In genomic region chr3:101524444-101524843, GRCm38 (mm10) we compare ENCODE assay signal across 22 mouse cellular contexts.
DNase-seq lines count a peak whose midpoint lies in the region; ATAC-seq and TF ChIP-seq lines count a peak whose summit lies in the region.
"Had no signal": no experiment of that assay in that cellular context is flagged by ENCODE, and none has a peak within 500 bp of the region (broad histone marks: within the 10 kb centered on the region; RNA-seq: fewer than 3 reads in every experiment).

No protein-coding gene starts in this region.

- no peak overlapping the region for H3K27ac ChIP-seq in lung, embryonic 14.5 days (ENCODE audit: low read depth)
- H3K27ac ChIP-seq: forebrain, embryonic 13.5 days; hindbrain, embryonic 10.5 days; hindbrain, embryonic 15.5 days; limb, embryonic 10.5 days; limb, embryonic 15.5 days had no signal

- ATAC-seq in lung, embryonic 14.5 days (ENCODE audit: insufficient read depth) = no peak
- ATAC-seq: forebrain, embryonic 13.5 days; inflammation-experienced regulatory T-cells, adult 6 months had no signal

- no peak overlapping the region for H3K4me3 ChIP-seq in lung, embryonic 14.5 days (ENCODE audit: low read depth, low read length)
- H3K4me3 ChIP-seq in lung, adult 2 months (replicated peaks; ENCODE audit: extremely low read depth, low read depth, low read length) = no peak overlapping the region
- H3K4me3 ChIP-seq: forebrain, embryonic 13.5 days; hindbrain, embryonic 10.5 days; hindbrain, embryonic 15.5 days; limb, embryonic 10.5 days; limb, embryonic 15.5 days had no signal

- TF ChIP-seq CTCF in lung, embryonic 14.5 days (IDR thresholded peaks at IDR 0.05; ENCODE audit: low read depth) = no peak
- TF ChIP-seq CTCF in lung, adult 2 months (IDR thresholded peaks at IDR 0.05; ENCODE audit: insufficient read depth, low read length) = no peak

- peaks cover 20% of the 10 kb centered on the region for H3K4me1 ChIP-seq in lung, embryonic 14.5 days (ENCODE audit: insufficient read depth)
- peaks cover 24% of the 10 kb centered on the region for H3K4me1 ChIP-seq in lung, adult 2 months (ENCODE audit: control insufficient read depth, insufficient read depth, low read length)

- TF ChIP-seq POLR2A in lung, adult 2 months (IDR thresholded peaks at IDR 0.05; ENCODE audit: borderline replicate concordance, extremely low read depth, low read depth, low read length) = no peak

- no peaks in the 10 kb centered on the region for H3K36me3 ChIP-seq in lung, embryonic 14.5 days (ENCODE audit: insufficient read depth)
- H3K36me3 ChIP-seq: hindbrain, embryonic 10.5 days; hindbrain, embryonic 15.5 days; limb, embryonic 10.5 days; limb, embryonic 15.5 days had no signal

- WGBS in lung, embryonic 14.5 days = 53% methylated on average over 6 of the region's 6 CpGs
- WGBS in lung, adult 2 months = 42% methylated on average over 6 of the region's 6 CpGs

- no peak overlapping the region for H3K4me2 ChIP-seq in lung, embryonic 14.5 days
- H3K4me2 ChIP-seq: forebrain, embryonic 13.5 days; hindbrain, embryonic 15.5 days; limb, embryonic 15.5 days had no signal

- no peak overlapping the region for H3K9ac ChIP-seq in lung, embryonic 14.5 days
- H3K9ac ChIP-seq: forebrain, embryonic 13.5 days; hindbrain, embryonic 15.5 days; limb, embryonic 15.5 days had no signal

- peak; percentile 65 for DNase-seq in kidney, adult 9 months
- no peak for DNase-seq in kidney, adult 11 months
- peak; percentile 29 for DNase-seq in lung, embryonic 14.5 days
- no peak for DNase-seq in lung, adult 2 months
- DNase-seq in lung, postnatal 25 days (ENCODE audit: low spot score) = peak; percentile 70
- DNase-seq in layer of hippocampus, adult 9-11 months = no peak
- DNase-seq: B cell, adult 2 months; cerebellum, adult 8-10 months; gastrocnemius, postnatal 10 days; heart, postnatal 14 days; kidney, adult 8-10 months; kidney, postnatal 4 days; layer of hippocampus, postnatal 36 days; midbrain, embryonic 14.5 days; retina, postnatal 1 day; right cerebral cortex, postnatal 14 days had no signal

- H3K27me3 ChIP-seq in lung, embryonic 14.5 days (ENCODE audit: insufficient read depth, low read length) = no peaks in the 10 kb centered on the region
- H3K27me3 ChIP-seq: forebrain, embryonic 13.5 days; hindbrain, embryonic 15.5 days; limb, embryonic 15.5 days had no signal

- no peaks in the 10 kb centered on the region for H3K9me3 ChIP-seq in lung, embryonic 14.5 days (ENCODE audit: low read depth, low read length)
- H3K9me3 ChIP-seq: forebrain, embryonic 13.5 days; hindbrain, embryonic 10.5 days; hindbrain, embryonic 15.5 days; limb, embryonic 10.5 days; limb, embryonic 15.5 days had no signal

Comparison
In these comparisons a context has a peak if more than half of its experiments do, and no peak if none do; other contexts are left out.
1. DNase-seq: peak in kidney, adult 9 months (single experiment), lung, embryonic 14.5 days (single experiment) and lung, postnatal 25 days (single experiment); none in kidney, adult 11 months (single experiment), lung, adult 2 months (single experiment) and layer of hippocampus, adult 9-11 months (single experiment).